Mouse (Mus musculus) kidney, adult 18-20 months (tissue): ENCODE data around the gene Cdk14.
"Not testable (repeated sequence)": the region's sequence is repeated elsewhere in the genome, so short reads cannot be mapped to it uniquely, and the experiment has no call there.

Experiments
- DNase-seq: peaks from one replicate; pipeline ENCODE4 v3.0.0; 2021

The Cdk14 gene

GRCm38 (mm10) chr5:4959446-4959845 is 460.7 kb downstream of the Cdk14 start:
- DNase-seq, result no peak

GRCm38 (mm10) chr5:4955993-4956392 is 464.1 kb downstream of the Cdk14 start:
- DNase-seq, result no peak

GRCm38 (mm10) chr5:4955392-4955791 is 464.7 kb downstream of the Cdk14 start:
- DNase-seq, result no peak

GRCm38 (mm10) chr5:4949433-4949832 is 470.7 kb downstream of the Cdk14 start:
- no peak for DNase-seq

- DNase-seq, result no peak
These were observed 471.8 kb downstream of the Cdk14 start for GRCm38 (mm10) chr5:4948090-4948954.

- no peak for DNase-seq
These were observed 485.0 kb downstream of the Cdk14 start for GRCm38 (mm10) chr5:4935131-4935530.

- no peak for DNase-seq
These were observed 485.6 kb downstream of the Cdk14 start for GRCm38 (mm10) chr5:4934491-4934890.

- no peak for DNase-seq
These were observed 488.5 kb downstream of the Cdk14 start for GRCm38 (mm10) chr5:4931539-4932143.

GRCm38 (mm10) chr5:4929628-4930027 is 490.5 kb downstream of the Cdk14 start:
- no peak for DNase-seq

- no peak for DNase-seq
These were observed 495.2 kb downstream of the Cdk14 start for GRCm38 (mm10) chr5:4924866-4925265.

GRCm38 (mm10) chr5:4918376-4918775 is 501.7 kb downstream of the Cdk14 start:
- DNase-seq, result peak; percentile 44

- DNase-seq, result no peak
These were observed 502.4 kb downstream of the Cdk14 start for GRCm38 (mm10) chr5:4917743-4918142.

GRCm38 (mm10) chr5:4917274-4917673 is 502.8 kb downstream of the Cdk14 start:
- no peak for DNase-seq

- peak; percentile 45 for DNase-seq
These were observed 503.5 kb downstream of the Cdk14 start for GRCm38 (mm10) chr5:4916390-4917273.

- DNase-seq, result not testable (repeated sequence)
These were observed 515.2 kb downstream of the Cdk14 start for GRCm38 (mm10) chr5:4904911-4905310.

- DNase-seq, result no peak
These were observed 521.9 kb downstream of the Cdk14 start for GRCm38 (mm10) chr5:4898241-4898640.

- DNase-seq, result no peak
These were observed 525.1 kb downstream of the Cdk14 start for GRCm38 (mm10) chr5:4894988-4895387.

- no peak for DNase-seq
These were observed 526.3 kb downstream of the Cdk14 start for GRCm38 (mm10) chr5:4893852-4894207.

- DNase-seq, result no peak
These were observed 526.8 kb downstream of the Cdk14 start for GRCm38 (mm10) chr5:4893206-4893851.

- DNase-seq, result no peak
These were observed 527.4 kb downstream of the Cdk14 start for GRCm38 (mm10) chr5:4892734-4893133.

- DNase-seq, result no peak
These were observed 528.0 kb downstream of the Cdk14 start for GRCm38 (mm10) chr5:4891862-4892704.

GRCm38 (mm10) chr5:4887069-4887468 is 533.0 kb downstream of the Cdk14 start:
- no peak for DNase-seq
